Mouse (Mus musculus) cerebral cortex, adult 2 months (tissue): Measurements from ENCODE around the gene Hmgb2.

Source experiments
- WGBS: fragments of 180-500 bp; shearing (Covaris S2); methylation state at CpG from one replicate; pipeline ENCODE4 v1.1.7; 2018; 5-methylcytosine and 5-hydroxymethylcytosine counted together

The Hmgb2 gene

DNA sequence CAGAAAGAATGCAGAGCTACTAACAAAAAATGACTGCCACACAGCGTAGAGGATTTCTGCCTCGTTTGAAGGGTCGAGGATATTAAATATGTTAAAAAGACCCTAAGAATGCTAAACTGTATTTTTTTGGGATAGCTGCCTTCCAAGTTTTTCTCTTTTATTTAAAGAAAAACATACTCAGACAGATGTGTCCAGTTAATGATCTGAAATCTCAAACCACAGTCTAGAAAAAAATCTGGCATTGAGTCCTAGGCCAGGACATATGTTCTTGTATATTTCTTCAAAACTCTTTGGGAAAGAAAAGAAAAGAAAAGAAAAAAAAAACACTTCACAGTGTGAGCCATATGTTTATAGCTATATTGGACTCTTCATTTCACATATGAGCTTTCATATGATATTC is 51.0 kb downstream of the Hmgb2 start:
- WGBS, result 90% methylated on average over 3 of the region's 3 CpGs

DNA sequence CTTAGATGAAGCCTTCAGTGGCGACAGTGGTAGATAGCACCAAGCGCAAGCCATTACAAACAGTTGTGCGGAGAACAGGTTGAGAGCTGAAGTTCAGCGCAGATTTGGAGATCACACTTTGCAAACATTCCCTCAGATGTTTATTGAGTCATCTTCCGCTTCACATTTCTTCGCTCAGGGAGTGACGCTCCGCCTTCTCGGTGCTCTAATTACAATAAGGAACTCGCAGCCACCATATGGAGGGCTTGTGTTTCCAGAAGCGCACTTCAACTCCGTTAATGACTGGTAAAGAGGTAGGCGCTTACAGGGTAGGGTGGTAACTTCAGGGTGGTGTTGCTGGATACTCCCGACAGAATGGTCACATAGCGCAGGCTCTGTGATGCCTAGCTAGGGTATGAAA is 52.0 kb downstream of the Hmgb2 start:
- 68% methylated on average over 15 of the region's 15 CpGs for WGBS

DNA sequence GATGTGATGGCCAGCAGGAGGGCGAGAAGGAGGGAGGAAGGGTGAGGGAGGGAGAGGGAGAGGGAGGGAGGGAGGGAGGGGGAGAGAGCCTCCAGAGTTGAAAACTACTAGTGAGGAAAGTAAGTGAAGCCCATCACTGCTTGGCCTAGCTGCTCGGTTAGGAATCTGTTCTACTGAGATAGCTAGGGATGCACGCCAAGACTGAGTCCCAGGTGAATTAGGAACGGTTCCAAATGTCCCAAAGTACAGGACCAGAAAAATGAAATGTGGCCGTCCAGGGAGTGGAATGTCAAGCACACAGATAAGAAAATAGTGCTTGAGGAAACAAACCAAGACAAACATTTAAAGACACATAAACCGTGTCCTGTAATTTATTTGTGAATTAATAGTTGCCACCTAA is 53.3 kb downstream of the Hmgb2 start:
- WGBS, result 91% methylated on average over 6 of the region's 6 CpGs
